Mouse (Mus musculus) bone marrow macrophage, adult 2 months (primary cell): ENCODE measurements around the gene Grap.

Experiments
- CTCF ChIP-seq: IDR thresholded peaks from 2 replicates; pipeline ENCODE4 v1.5.1; 2012; ENCODE audit warnings: low read depth, mild to moderate bottlenecking, low read length, moderate library complexity
- POLR2A ChIP-seq: IDR thresholded peaks from 2 replicates; pipeline ENCODE4 v1.6.1; 2012; ENCODE audit warnings: mild to moderate bottlenecking, low read depth, low read length, borderline replicate concordance

GRCm38 (mm10) chr11:61620762-61621161 is 32.3 kb upstream of the Grap start:
- no peak for TF ChIP-seq CTCF
- TF ChIP-seq POLR2A: no peak
